8 mouse cellular contexts compared by ENCODE assay signal in genomic region chr12:105960592-105961330, GRCm38 (mm10). TPM values are rescaled to one million over a fixed set of nuclear protein-coding genes. Genes with fewer than 3 reads are reported as not detected.
DNase-seq lines count a peak whose midpoint lies in the region; ATAC-seq and TF ChIP-seq lines count a peak whose summit lies in the region.
"Had no signal": no experiment of that assay in that cellular context is flagged by ENCODE, and none has a peak within 500 bp of the region (broad histone marks: within the 10 kb centered on the region; RNA-seq: fewer than 3 reads in every experiment).

No protein-coding gene starts in this region.

- no peak for TF ChIP-seq CTCF in left cerebral cortex, adult 2 months (IDR thresholded peaks at IDR 0.05)

- ATAC-seq in embryonic facial prominence, embryonic 12.5 days (ENCODE audit: insufficient number of reproducible peaks, insufficient read depth, low FRiP score, low TSS enrichment) = no peak
- peak; percentile 76 for ATAC-seq in frontal cortex, adult (ENCODE audit: low TSS enrichment)

- no peak overlapping the region for H3K9ac ChIP-seq in embryonic facial prominence, embryonic 12.5 days
- H3K9ac ChIP-seq: embryonic facial prominence, embryonic 15.5 days had no signal

- H3K4me2 ChIP-seq in embryonic facial prominence, embryonic 12.5 days (replicated peaks) = 0 out of 2 replicates have a peak overlapping the region, but pooled peaks have one; percentile 6
- H3K4me2 ChIP-seq: embryonic facial prominence, embryonic 15.5 days had no signal

- peaks cover 21% of the 10 kb centered on the region for H3K27me3 ChIP-seq in embryonic facial prominence, embryonic 12.5 days

- peak; percentile 47 to 68 for DNase-seq in left cerebral cortex, adult 2 months (ENCODE audit: extremely low spot score in 1 of 2, low spot score in 2 of 2)
- DNase-seq in retina, embryonic 14.5 days (ENCODE audit: low spot score) = peak; percentile 23
- no peak for DNase-seq in spleen, postnatal 4 days (ENCODE audit: low spot score in 2 of 2)
- DNase-seq in thymus, postnatal 0 days (ENCODE audit: low spot score) = no peak
- DNase-seq in cerebellum, adult 9-10 months = no peak

- intact Hi-C loops in left cerebral cortex, adult 2 months (cut with DNase I) = loop anchor here (2.0 to 5.0 kb wide), 3 partner anchors 53 to 98 kb away; no protein-coding TSS in a partner anchor

- no peaks in the 10 kb centered on the region for H3K36me3 ChIP-seq in embryonic facial prominence, embryonic 12.5 days
- H3K36me3 ChIP-seq: embryonic facial prominence, embryonic 15.5 days had no signal

- H3K27ac ChIP-seq in embryonic facial prominence, embryonic 12.5 days = no peak overlapping the region
- H3K27ac ChIP-seq in left cerebral cortex, adult 2 months = peak overlapping the region; percentile 64
- H3K27ac ChIP-seq: embryonic facial prominence, embryonic 15.5 days had no signal

- no peaks in the 10 kb centered on the region for H3K9me3 ChIP-seq in embryonic facial prominence, embryonic 12.5 days
- H3K9me3 ChIP-seq: embryonic facial prominence, embryonic 15.5 days had no signal

- H3K4me3 ChIP-seq in embryonic facial prominence, embryonic 12.5 days = no peak overlapping the region
- peak overlapping the region; percentile 0; the same call in 1 of the 2 replicates for H3K4me3 ChIP-seq in left cerebral cortex, adult 2 months
- H3K4me3 ChIP-seq: embryonic facial prominence, embryonic 15.5 days had no signal

- 10% methylated on average over 19 of the region's 19 CpGs for WGBS in embryonic facial prominence, embryonic 12.5 days

- peaks cover 18% of the 10 kb centered on the region for H3K4me1 ChIP-seq in embryonic facial prominence, embryonic 12.5 days

RNA-seq across cellular contexts. Expression of gene Vrk1, which starts 49.3 kb away (rescaled TPM):
- polyA plus RNA-seq in embryonic facial prominence, embryonic 12.5 days (2016; fragmentation: Nextera tagmentation; extraction: Ambion mirVana) = 76.1 and 79.3 TPM in 2 replicates
- 10 to 100 TPM; 12.9 to 13.0 TPM for total RNA-seq in left cerebral cortex, adult 2 months (2021)
- polyA plus RNA-seq in thymus, postnatal 0 days (2015; fragmentation: Nextera tagmentation; extraction: Ambion mirVana) = 112 and 116 TPM in 2 replicates

Comparison
In these comparisons a context has a peak if more than half of its experiments do, and no peak if none do; other contexts are left out.
1. DNase-seq: peak in left cerebral cortex, adult 2 months (2 of 2) and retina, embryonic 14.5 days (single experiment); none in spleen, postnatal 4 days (0 of 2), thymus, postnatal 0 days (single experiment) and cerebellum, adult 9-10 months (single experiment).